Mouse (Mus musculus) kidney, postnatal 36 days (tissue): ENCODE data around the gene Nfix.

Experiments
- DNase-seq, 2 experiments: peaks; one replicate each; pipeline ENCODE4 v3.0.0; 2021 to 2022; ENCODE audit warnings: mixed read lengths in 2 of 2

Gene Nfix

GRCm38 (mm10) chr8:84695140-84695539 lies 105.0 kb downstream of the Nfix start:
- DNase-seq = no peak

- no peak for DNase-seq
These were observed 106.8 kb downstream of the Nfix start for GRCm38 (mm10) chr8:84693332-84693731.

DNA sequence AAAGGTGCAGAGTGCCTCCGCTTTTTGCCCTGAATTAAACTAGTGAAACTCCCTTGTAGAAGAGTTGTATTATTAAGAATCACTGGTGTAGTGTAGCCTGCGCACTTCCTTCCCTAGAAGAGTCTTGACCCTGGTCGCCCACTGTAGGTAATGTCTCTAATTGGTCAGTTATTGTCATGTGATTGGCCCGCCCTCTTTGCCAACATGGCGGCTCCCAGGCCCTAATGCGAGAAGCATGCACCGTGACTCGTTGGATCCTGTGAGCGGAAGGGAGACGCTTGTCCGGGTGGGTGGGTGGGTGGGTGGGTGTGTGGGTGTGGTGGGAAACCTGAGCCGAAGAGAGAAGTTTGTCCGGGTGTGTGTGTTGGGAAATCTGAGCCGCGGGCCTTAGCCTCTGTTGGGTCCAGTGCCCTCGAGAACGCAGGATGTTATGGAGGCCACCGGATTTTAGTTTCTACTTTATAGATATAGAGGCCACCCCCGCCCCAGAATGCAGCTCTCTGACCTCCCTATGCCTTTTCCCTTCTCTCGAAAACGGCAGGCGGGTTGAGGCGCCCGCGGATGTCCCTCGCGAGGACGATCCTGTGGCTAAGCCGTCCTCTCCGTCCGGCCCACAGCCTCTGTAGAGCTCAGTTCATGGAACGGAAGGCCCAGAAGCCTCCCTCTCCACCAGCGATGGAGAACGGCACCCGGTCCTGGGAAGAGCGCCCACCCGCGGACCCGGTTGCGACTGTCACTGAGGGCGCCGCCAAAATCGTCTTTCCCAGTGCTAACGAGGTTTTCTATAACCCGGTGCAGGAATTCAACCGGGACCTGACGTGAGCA lies 110.8 kb downstream of the Nfix start:
- peak; percentile 93 to 95 for DNase-seq

DNA sequence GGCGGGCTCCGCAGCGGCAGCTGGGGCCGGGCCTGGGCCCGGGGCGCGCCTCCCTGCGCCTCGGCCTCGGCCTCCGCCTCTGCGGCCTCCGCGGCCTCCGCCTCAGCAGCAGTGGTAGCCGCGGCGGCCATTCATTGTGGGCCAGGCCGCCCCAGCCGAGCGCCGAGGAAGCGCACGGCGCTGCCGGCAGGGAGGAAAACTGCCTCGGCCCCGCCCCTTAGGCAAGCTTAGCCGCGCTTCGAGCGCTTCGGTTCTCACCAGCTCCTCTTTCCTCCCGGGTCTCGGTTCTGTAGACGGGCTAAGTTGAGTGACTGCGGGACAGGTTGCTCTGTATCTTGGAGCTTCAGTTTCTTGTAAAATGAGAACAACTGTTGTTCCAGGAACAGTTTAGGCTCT lies 112.4 kb downstream of the Nfix start, which contains the start of gene Nacc1:
TSS of gene Nacc1 (minus strand) at position 158 of the 396 bp plus-strand sequence.
- peak; percentile 92 to 96 for DNase-seq

GRCm38 (mm10) chr8:84687003-84687704 lies 113.0 kb downstream of the Nfix start:
- DNase-seq = peak; percentile 34 to 59

- DNase-seq = peak; percentile 54 to 75
These were observed 113.7 kb downstream of the Nfix start, which contains the start of gene Trmt1 for GRCm38 (mm10) chr8:84686191-84687002. Gene Trmt1 (plus strand): TSS chr8:84686307.

- DNase-seq = no peak
These were observed 115.6 kb downstream of the Nfix start for GRCm38 (mm10) chr8:84684537-84684936.

GRCm38 (mm10) chr8:84682257-84682656 lies 117.9 kb downstream of the Nfix start:
- DNase-seq = no peak

- no peak for DNase-seq
These were observed 118.7 kb downstream of the Nfix start for GRCm38 (mm10) chr8:84681476-84681875.

DNA sequence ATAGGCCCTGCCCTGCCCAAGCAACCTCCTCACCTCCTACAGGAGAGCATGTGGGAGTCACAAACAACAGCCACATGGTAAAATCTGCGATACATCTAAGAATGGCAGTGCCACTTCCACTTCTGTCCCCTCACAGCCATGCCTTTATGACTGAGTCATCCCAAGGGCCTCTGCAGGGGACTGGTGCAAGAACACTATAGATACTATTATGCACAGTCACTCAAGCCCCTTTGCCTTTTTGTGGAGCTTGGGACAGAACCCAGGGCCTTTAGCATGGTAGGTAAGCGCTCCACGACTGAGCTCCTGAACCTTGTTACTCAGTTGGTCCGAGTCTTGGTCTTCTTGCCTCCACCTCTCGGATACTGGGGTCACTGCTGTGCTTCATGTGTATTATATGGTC lies 122.8 kb downstream of the Nfix start:
- DNase-seq = no peak

DNA sequence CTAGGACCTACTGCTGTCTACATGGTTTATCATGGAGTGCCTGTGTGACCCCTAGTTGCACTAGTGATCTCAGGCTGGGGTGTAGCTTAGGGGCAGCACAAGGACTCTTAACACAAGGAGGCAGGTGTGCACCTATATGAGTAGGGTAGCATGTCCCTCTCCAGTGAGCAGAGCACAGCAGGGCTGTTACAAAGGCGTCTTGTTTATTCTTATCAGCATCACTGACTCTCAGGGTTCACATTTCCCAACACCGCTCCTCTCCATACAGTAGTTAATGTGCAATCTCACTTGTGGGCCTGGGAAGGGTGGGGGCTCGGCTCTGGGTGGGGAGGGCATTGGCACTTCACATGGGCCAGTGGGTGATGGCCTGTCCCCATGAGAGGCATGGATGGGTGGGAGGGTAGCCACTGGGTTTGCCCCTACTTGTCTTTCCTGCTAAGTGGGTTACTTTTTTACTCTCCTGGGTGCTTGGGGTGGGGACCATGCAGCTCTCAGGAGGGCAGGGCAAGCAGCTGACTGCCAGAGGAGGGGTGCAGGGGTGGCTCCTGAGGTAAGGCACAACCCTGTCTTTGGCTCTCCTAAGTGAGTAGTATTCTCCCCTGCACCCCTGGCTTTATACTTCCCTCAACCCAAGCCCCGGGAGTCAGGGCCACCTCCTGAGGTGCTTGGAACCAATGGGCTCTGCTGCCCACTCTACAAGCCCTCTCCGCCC lies 129.7 kb downstream of the Nfix start:
- peak; percentile 27 to 51 for DNase-seq

DNA sequence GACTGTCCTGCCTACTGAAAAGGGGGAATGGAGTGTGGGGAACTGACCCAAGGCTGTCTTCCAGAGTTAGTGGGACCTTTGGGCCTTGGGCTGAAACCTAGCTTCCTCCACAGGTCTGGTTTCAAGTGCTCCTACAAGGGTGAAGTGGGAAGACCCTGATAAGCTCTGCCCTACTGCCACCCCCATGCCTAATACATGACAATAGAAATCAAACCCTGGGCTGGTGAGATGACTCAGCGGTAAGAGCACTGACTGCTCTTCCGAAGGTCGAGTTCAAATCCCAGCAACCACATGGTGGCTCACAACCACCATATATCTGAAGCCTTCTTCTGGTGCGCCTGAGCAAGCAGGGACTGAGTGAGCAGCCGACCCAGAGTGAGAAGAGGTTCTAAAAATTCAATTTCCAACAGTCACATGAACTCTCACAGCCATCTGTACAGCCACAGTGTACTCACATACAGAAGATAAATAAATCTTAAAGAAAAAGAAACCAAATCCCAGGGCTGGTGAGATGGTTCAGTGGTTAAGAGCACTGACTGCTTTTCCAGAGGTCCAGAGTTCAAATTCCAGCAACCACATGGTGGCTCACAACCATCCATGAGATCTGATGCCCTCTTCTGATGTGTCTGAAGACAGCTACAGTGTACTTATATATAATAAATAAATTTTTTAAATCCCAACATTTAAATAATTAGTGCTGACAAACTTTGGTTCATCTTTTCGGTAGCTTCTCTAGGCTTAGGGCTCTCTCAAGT lies 131.2 kb downstream of the Nfix start:
- DNase-seq = peak; percentile 50 to 54

DNA sequence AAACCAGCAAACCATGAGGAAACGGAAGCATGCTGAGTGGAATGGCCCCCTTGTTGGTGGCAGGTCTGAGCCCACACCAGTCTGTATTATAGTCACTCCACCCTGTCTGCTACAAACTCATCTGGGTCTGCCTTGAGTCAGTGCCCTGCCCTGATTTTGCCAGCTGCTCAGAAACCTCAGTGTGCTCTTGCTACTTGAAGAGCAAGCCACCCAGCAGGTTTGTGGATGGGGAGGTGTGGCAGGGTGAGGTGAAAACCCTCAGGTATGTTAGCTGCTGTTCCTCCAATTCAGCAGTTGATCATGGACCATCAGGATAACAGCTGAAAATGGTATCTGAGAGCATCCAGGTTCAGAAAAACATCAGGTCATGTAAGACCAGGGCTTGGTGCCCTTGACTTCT lies 132.1 kb downstream of the Nfix start:
- DNase-seq = no peak

DNA sequence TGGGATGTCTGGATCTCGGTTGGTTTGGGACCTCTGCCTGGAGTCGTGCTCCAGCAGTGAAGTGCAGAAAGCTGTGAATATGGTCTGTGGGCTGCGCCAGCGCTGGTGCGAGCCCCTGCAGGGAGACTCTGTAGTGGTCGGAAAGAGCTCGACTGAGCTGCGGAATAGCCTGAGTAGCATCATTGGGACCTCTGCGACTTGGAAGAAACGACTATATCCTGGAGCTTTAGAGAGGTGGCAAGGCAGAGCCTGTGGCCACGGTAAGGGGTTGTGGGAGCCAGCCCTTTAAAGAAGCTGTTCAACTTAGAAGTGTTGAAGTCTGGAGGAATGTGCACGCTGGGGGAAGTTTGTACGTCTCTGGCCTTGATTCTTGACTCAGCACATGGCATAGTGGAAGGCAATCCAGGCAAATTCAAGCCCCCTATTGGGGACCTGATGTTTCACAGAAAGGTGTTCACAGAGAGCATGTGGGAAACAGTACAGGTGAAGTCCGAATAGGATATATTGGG lies 134.7 kb downstream of the Nfix start:
- DNase-seq = no peak

DNA sequence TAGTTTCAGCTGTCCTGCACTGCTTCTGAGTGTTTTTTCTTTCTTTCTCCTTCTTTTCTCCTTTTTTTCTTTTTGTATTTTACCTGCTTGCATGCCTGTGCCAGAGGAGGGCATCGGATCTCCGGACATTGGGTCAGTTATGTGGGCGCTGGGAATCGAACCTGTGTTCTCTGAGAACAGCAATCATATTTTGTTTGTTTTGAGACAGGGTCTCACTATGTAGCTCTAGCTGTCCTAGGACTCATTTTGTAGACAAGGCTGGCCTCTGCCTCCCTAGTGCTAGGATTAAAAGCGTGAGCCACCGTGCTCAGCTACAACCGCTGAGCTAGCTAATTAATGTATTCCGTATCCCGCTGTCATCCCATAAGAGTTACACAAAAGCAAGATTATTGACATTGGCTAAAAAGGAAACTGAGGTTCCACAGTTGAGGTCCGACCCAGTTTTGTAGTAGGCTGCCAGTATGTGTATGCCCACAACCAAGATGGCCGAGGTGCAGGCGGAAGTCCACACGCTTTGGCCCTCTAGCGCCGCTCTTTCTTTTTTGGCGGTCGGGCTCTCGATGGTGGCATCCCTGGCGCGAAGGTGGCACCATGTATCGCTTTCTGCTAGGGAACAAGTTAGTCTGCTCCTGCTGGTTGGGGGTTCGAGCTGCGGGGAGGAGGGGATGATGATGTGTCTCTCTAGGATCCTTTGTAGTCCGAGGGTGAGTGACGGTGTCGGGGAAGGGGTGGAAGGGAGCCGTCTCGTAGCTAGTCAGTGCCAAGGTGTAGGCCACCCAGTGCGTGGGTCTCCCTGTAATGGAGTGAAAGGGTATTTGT lies 135.4 kb downstream of the Nfix start:
- DNase-seq = peak; percentile 87 to 89

DNA sequence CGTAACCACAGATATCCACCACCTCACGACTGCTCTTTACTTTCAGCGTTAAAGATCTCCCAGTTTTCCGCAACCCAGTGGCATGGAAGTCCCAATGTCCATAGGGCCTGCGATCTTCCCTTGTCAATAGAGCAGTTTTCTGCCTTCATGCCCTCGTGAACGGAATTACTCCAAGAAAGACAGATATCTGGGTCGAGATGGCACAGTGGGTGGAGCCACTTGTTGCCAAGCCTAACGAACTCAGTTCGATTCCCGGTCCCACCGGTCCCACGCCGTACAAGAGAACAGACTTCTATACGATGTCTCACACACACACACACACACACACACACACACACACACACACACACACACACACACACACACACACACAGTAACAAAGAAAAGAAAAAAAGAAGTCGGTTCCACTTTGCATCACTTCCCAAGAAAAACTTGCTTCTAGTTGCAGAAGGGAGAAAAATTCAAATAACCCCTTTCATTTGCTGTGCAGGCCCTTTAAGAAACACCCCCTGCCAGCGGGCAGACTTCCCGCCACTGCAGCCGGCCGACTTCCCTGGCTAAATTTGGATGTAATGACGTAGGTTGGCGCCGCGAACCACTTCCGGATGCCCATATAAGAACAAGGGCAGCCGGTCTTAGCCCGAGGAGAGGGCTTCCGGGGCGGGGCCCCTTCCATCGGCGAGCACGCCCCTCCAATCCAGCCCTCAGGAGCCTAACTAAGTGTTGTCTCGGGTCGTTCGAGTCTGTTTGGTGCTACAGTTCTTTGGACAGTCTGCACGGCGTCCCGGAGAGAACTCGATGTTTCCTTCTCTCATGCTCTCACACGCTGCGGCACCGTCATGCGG lies 136.4 kb downstream of the Nfix start:
- peak; percentile 98 to 99 for DNase-seq

- peak; percentile 96 to 98 for DNase-seq
These were observed 137.5 kb downstream of the Nfix start, which contains the start of gene Ier2 for GRCm38 (mm10) chr8:84662581-84663065. Gene Ier2 (minus strand): TSS chr8:84662852.

DNA sequence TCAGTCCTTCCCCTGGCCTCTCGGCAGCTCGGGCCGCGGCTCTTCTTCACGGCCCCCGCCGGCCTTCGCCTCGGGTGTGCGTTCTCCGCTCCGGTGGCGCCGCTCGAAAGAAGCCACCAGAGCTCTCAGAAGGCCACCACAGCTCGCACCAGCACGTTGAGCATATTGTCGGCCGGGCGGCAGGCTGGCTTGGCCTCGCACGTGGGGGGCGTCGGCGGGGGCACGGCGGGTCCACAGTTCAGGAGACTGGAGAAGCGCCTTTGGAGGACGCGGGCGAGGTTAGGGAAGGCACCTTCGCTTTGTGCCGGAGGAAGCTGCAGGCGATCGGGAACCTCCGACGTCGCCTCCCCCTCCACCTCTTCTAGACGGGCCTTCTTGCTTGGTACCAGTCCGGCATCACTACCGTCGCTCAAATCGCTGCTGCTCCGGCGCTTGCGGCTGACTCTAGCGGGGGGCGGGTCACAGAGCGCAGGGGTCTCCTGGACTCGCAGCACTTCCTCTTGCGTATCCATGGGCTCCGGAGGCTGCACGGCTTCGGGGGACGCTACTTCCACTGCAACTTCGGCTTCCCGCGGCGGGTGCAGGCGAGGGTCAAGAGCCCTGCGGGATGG lies 138.1 kb downstream of the Nfix start:
- DNase-seq = peak in 1 of 2 experiments; percentile 69

DNA sequence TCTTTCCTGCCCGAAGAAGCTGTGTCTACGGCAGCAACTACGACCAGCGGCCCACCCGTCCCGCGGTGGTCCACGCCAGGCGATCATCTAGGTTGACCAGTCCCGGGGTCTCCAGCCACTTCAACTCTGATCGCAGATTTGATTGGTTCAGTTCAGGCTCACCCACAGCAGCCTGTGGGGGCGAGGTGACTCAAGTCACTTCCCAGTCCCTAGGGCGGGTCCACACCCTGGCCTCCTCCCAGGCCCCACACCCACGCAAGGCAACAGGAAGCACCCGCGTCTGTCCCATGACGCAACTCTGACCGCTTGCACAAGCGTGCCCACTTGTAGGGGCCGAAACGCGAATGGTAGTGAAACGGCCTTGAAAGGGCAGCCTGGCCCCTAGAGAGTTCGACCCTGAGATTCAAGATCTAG lies 138.7 kb downstream of the Nfix start:
- DNase-seq = peak; percentile 91 to 94
